In genomic region chr9:108003531-108003890, GRCm38 (mm10) we compare ENCODE assay signal across 9 mouse cellular contexts. TPM values are rescaled to one million over a fixed set of nuclear protein-coding genes. Genes with fewer than 3 reads are reported as not detected.
DNase-seq lines count a peak whose midpoint lies in the region; ATAC-seq lines count a peak whose summit lies in the region.
"Had no signal": no experiment of that assay in that cellular context is flagged by ENCODE, and none has a peak within 500 bp of the region (broad histone marks: within the 10 kb centered on the region; RNA-seq: fewer than 3 reads in every experiment).

No protein-coding gene starts in this region.

- 23% methylated on average over 8 of the region's 8 CpGs for WGBS in hindbrain, embryonic 10.5 days
- 25% methylated on average over 8 of the region's 8 CpGs for WGBS in liver, embryonic 16.5 days (ENCODE audit: insufficient replicate concordance)
- WGBS in stomach, embryonic 16.5 days = 12% methylated on average over 8 of the region's 8 CpGs

- ATAC-seq in liver, embryonic 16.5 days (ENCODE audit: low read depth) = no peak
- ATAC-seq in stomach, embryonic 16.5 days (ENCODE audit: insufficient read depth, low FRiP score) = no peak

- no peaks in the 10 kb centered on the region for H3K9me3 ChIP-seq in hindbrain, embryonic 10.5 days
- H3K9me3 ChIP-seq in liver, embryonic 16.5 days (replicated peaks; ENCODE audit: control insufficient read depth, low read length) = no peaks in the 10 kb centered on the region
- H3K9me3 ChIP-seq in stomach, embryonic 16.5 days (replicated peaks; ENCODE audit: control insufficient read depth, low read length) = no peaks in the 10 kb centered on the region

- H3K9ac ChIP-seq in liver, embryonic 16.5 days (ENCODE audit: low read depth, low read length) = peak overlapping the region; percentile 100
- H3K9ac ChIP-seq in stomach, embryonic 16.5 days (ENCODE audit: low read length) = peak overlapping the region; percentile 99

- DNase-seq in adrenal gland, postnatal 14 days = peak; percentile 16
- no peak for DNase-seq in adrenal gland, adult 8-10 months
- DNase-seq in 3T3-L1 (ENCODE audit: low read depth, low spot score) = peak; percentile 42
- peak; percentile 45 for DNase-seq in embryo, embryonic 10 days (ENCODE audit: low spot score)
- peak; percentile 15 for DNase-seq in hindbrain, embryonic 10.5 days (ENCODE audit: low spot score)
- no peak for DNase-seq in urinary bladder, adult 2 months (ENCODE audit: low spot score)

- no peaks in the 10 kb centered on the region for H3K27me3 ChIP-seq in hindbrain, embryonic 10.5 days (ENCODE audit: insufficient read depth, poor library complexity, severe bottlenecking)
- no peaks in the 10 kb centered on the region for H3K27me3 ChIP-seq in liver, embryonic 16.5 days (ENCODE audit: control insufficient read depth, insufficient read depth, low read depth, low read length)
- no peaks in the 10 kb centered on the region for H3K27me3 ChIP-seq in stomach, embryonic 16.5 days (ENCODE audit: control insufficient read depth, insufficient read depth, low read length)

- peak overlapping the region; percentile 95 for H3K4me3 ChIP-seq in hindbrain, embryonic 10.5 days
- peak overlapping the region; percentile 96 for H3K4me3 ChIP-seq in liver, embryonic 16.5 days (ENCODE audit: low read depth, low read length)
- H3K4me3 ChIP-seq in stomach, embryonic 16.5 days (replicated peaks; ENCODE audit: low read length) = peak overlapping the region; percentile 85

- H3K4me1 ChIP-seq in hindbrain, embryonic 10.5 days (replicated peaks) = peaks cover 29% of the 10 kb centered on the region
- H3K4me1 ChIP-seq in liver, embryonic 16.5 days (ENCODE audit: control insufficient read depth, low read depth, low read length) = peaks cover 40% of the 10 kb centered on the region
- peaks cover 11% of the 10 kb centered on the region; the same call in 1 of the 2 replicates for H3K4me1 ChIP-seq in stomach, embryonic 16.5 days (ENCODE audit: control insufficient read depth, insufficient read depth, low read length)

- peaks cover 14% of the 10 kb centered on the region; the same call in 1 of the 2 replicates for H3K36me3 ChIP-seq in hindbrain, embryonic 10.5 days
- H3K36me3 ChIP-seq in liver, embryonic 16.5 days (ENCODE audit: control insufficient read depth, insufficient read depth) = no peaks in the 10 kb centered on the region
- no peaks in the 10 kb centered on the region for H3K36me3 ChIP-seq in stomach, embryonic 16.5 days (ENCODE audit: control insufficient read depth, insufficient read depth, low read length)

- H3K27ac ChIP-seq in hindbrain, embryonic 10.5 days = peak overlapping the region; percentile 98
- peak overlapping the region; percentile 97 for H3K27ac ChIP-seq in liver, embryonic 16.5 days (ENCODE audit: low read length)
- peak overlapping the region; percentile 91; the same call in 1 of the 2 replicates for H3K27ac ChIP-seq in stomach, embryonic 16.5 days (ENCODE audit: low read length)

- H3K4me2 ChIP-seq in liver, embryonic 16.5 days (ENCODE audit: low read depth, low read length) = peak overlapping the region; percentile 76
- H3K4me2 ChIP-seq in stomach, embryonic 16.5 days (ENCODE audit: low read depth, low read length) = peak overlapping the region; percentile 82

RNA-seq across cellular contexts. Expression of gene Ip6k1, which starts 1.2 kb away (rescaled TPM):
- total RNA-seq in adrenal gland, postnatal 14 days (2021) = 92.7 and 106 TPM in 2 replicates
- total RNA-seq in adrenal gland, adult 8-10 months (2022) = 100 to 1,000 TPM; 138 to 184 (median 167) TPM
- polyA plus RNA-seq in hindbrain, embryonic 10.5 days (2016; fragmentation: Nextera tagmentation; extraction: Ambion mirVana) = 60.1 and 65.5 TPM in 2 replicates
- polyA plus RNA-seq in liver, embryonic 16.5 days (2015; fragmentation: Nextera tagmentation; extraction: Ambion mirVana) = 39.1 and 45.3 TPM in 2 replicates
- polyA plus RNA-seq in stomach, embryonic 16.5 days (2015; fragmentation: Nextera tagmentation; extraction: Ambion mirVana) = 50.5 and 50.6 TPM in 2 replicates
- 84.3 and 90.7 TPM in 2 replicates for polyA plus RNA-seq in urinary bladder, adult 2 months (2012; rRNA removed)

RNA-seq across cellular contexts. Expression of gene Gm20662, which starts 7.4 kb away (rescaled TPM):
- 0.19 TPM in 1 of 2 replicates, not detected in the other for total RNA-seq in adrenal gland, postnatal 14 days (2021)
- total RNA-seq in adrenal gland, adult 8-10 months (2022) = 1 to 10 TPM in 3 of 4 experiments, not detected in 1; 3.8 to 7.4 (median 4.0) TPM
- 0.46 and 0.54 TPM in 2 replicates for polyA plus RNA-seq in hindbrain, embryonic 10.5 days (2016; fragmentation: Nextera tagmentation; extraction: Ambion mirVana)
- 0.22 and 0.48 TPM in 2 replicates for polyA plus RNA-seq in liver, embryonic 16.5 days (2015; fragmentation: Nextera tagmentation; extraction: Ambion mirVana)
- 0.52 and 0.67 TPM in 2 replicates for polyA plus RNA-seq in stomach, embryonic 16.5 days (2015; fragmentation: Nextera tagmentation; extraction: Ambion mirVana)
- polyA plus RNA-seq in urinary bladder, adult 2 months (2012; rRNA removed) = 2.1 and 2.5 TPM in 2 replicates

RNA-seq across cellular contexts. Expression of gene Cdhr4, which starts 11.2 kb away (rescaled TPM):
- 1.1 and 3.2 TPM in 2 replicates for total RNA-seq in adrenal gland, postnatal 14 days (2021)
- 1 to 10 TPM in 2 of 4 experiments, under 1 TPM in 2; 0.66 to 1.3 (median 1.0) TPM for total RNA-seq in adrenal gland, adult 8-10 months (2022)
- polyA plus RNA-seq in hindbrain, embryonic 10.5 days (2016; fragmentation: Nextera tagmentation; extraction: Ambion mirVana) = 2.4 and 3.0 TPM in 2 replicates
- 1.0 and 1.2 TPM in 2 replicates for polyA plus RNA-seq in liver, embryonic 16.5 days (2015; fragmentation: Nextera tagmentation; extraction: Ambion mirVana)
- polyA plus RNA-seq in stomach, embryonic 16.5 days (2015; fragmentation: Nextera tagmentation; extraction: Ambion mirVana) = 12.2 and 12.7 TPM in 2 replicates
- polyA plus RNA-seq in urinary bladder, adult 2 months (2012; rRNA removed) = 0.80 and 0.93 TPM in 2 replicates

RNA-seq across cellular contexts. Expression of gene Inka1, which starts 17.8 kb away (rescaled TPM):
- total RNA-seq in adrenal gland, postnatal 14 days (2021) = 12.5 and 15.3 TPM in 2 replicates
- 1 to 10 TPM; 4.7 to 6.0 (median 5.0) TPM for total RNA-seq in adrenal gland, adult 8-10 months (2022)
- polyA plus RNA-seq in hindbrain, embryonic 10.5 days (2016; fragmentation: Nextera tagmentation; extraction: Ambion mirVana) = 59.8 and 61.0 TPM in 2 replicates
- polyA plus RNA-seq in liver, embryonic 16.5 days (2015; fragmentation: Nextera tagmentation; extraction: Ambion mirVana) = 41.0 and 46.1 TPM in 2 replicates
- 42.6 and 42.7 TPM in 2 replicates for polyA plus RNA-seq in stomach, embryonic 16.5 days (2015; fragmentation: Nextera tagmentation; extraction: Ambion mirVana)
- polyA plus RNA-seq in urinary bladder, adult 2 months (2012; rRNA removed) = 8.6 and 11.0 TPM in 2 replicates

RNA-seq across cellular contexts. Expression of gene Gm20661, which starts 20.7 kb away (rescaled TPM):
- 0.52 and 0.90 TPM in 2 replicates for total RNA-seq in adrenal gland, postnatal 14 days (2021)
- total RNA-seq in adrenal gland, adult 8-10 months (2022) = under 1 TPM in 3 of 4 experiments, not detected in 1; 0.32 to 0.43 (median 0.37) TPM
- polyA plus RNA-seq in hindbrain, embryonic 10.5 days (2016; fragmentation: Nextera tagmentation; extraction: Ambion mirVana) = 1.5 and 1.8 TPM in 2 replicates
- 0.41 and 0.49 TPM in 2 replicates for polyA plus RNA-seq in liver, embryonic 16.5 days (2015; fragmentation: Nextera tagmentation; extraction: Ambion mirVana)
- 5.9 and 7.5 TPM in 2 replicates for polyA plus RNA-seq in stomach, embryonic 16.5 days (2015; fragmentation: Nextera tagmentation; extraction: Ambion mirVana)
- polyA plus RNA-seq in urinary bladder, adult 2 months (2012; rRNA removed) = 0.19 and 0.39 TPM in 2 replicates
- polyA plus RNA-seq: large intestine, adult 2 months had no signal

Comparison
In these comparisons a context has a peak if more than half of its experiments do, and no peak if none do; other contexts are left out.
1. DNase-seq: peak in adrenal gland, postnatal 14 days (single experiment), 3T3-L1 (single experiment), embryo, embryonic 10 days (single experiment) and hindbrain, embryonic 10.5 days (single experiment); none in adrenal gland, adult 8-10 months (single experiment) and urinary bladder, adult 2 months (single experiment).
2. Peak in every context shown above with its lines, with median percentiles within 50 percentile points of each other: H3K27ac ChIP-seq and H3K4me3 ChIP-seq.